Mouse (Mus musculus) heart, embryonic 11.5 days (tissue): ENCODE measurements around the gene Slc4a1. TPM values are rescaled to one million over a fixed set of nuclear protein-coding genes. Genes with fewer than 3 reads are reported as not detected.

Experiments used
- ATAC-seq: fragments of 200-750 bp; cut with Nextera tagmentation; replicated peaks from 2 replicates; pipeline ENCODE4 v1.8.0; 2017; ENCODE audit warnings: moderate library complexity; ENCODE audit not compliant: insufficient number of reproducible peaks, low FRiP score, low TSS enrichment
- H3K27ac ChIP-seq: fragments of 300-500 bp; sonication (generic); 2 replicates; pipeline ENCODE4 v1.5.1; 2014; ENCODE audit warnings: mild to moderate bottlenecking, low read depth, low read length
- H3K27me3 ChIP-seq: fragments of 300-500 bp; sonication (generic); 2 replicates; pipeline ENCODE4 v1.6.1; 2014; ENCODE audit warnings: mild to moderate bottlenecking, low read length, mixed read lengths; ENCODE audit not compliant: control insufficient read depth, insufficient read depth
- H3K36me3 ChIP-seq: fragments of 300-500 bp; sonication (generic); 2 replicates; pipeline ENCODE4 v1.6.1; 2014; ENCODE audit warnings: mild to moderate bottlenecking, low read length, moderate library complexity, mixed read lengths; ENCODE audit not compliant: control insufficient read depth, insufficient read depth
- H3K4me1 ChIP-seq: fragments of 300-500 bp; sonication (generic); 2 replicates; pipeline ENCODE4 v1.6.1; 2014; ENCODE audit warnings: low read length; ENCODE audit not compliant: control insufficient read depth, insufficient read depth
- H3K4me2 ChIP-seq: fragments of 300-500 bp; sonication (generic); 2 replicates; pipeline ENCODE4 v1.6.1; 2014; ENCODE audit warnings: mild to moderate bottlenecking, moderate library complexity
- H3K4me3 ChIP-seq: fragments of 300-500 bp; sonication (generic); 2 replicates; pipeline ENCODE4 v1.5.1; 2014; ENCODE audit warnings: low read depth, low read length
- H3K9ac ChIP-seq: fragments of 300-500 bp; sonication (generic); 2 replicates; pipeline ENCODE4 v1.6.1; 2014; ENCODE audit warnings: mild to moderate bottlenecking, low read depth, low read length, moderate library complexity
- H3K9me3 ChIP-seq: fragments of 300-500 bp; sonication (generic); replicated peaks from 2 replicates; pipeline ENCODE4 v1.6.1; 2016; ENCODE audit warnings: low read length; ENCODE audit not compliant: control insufficient read depth
- WGBS: fragments of 180-500 bp; shearing (Covaris S2); extraction: QIAGEN DNeasy Blood & Tissue Kit; methylation state at CpG from one replicate; pipeline ENCODE4 v1.1.7; 2014; ENCODE audit not compliant: insufficient replicate concordance; 5-methylcytosine and 5-hydroxymethylcytosine counted together
- polyA plus RNA-seq: library from polyadenylated mRNA; unstranded; fragments of >200 nt; fragmentation: Nextera tagmentation; extraction: Ambion mirVana; gene quantifications from 2 replicates; pipeline ENCODE4 v1.2.1, GENCODE M21; 2014

Gene Slc4a1
- polyA plus RNA-seq, 1 experiment from 2014 or later: 102 TPM

DNA sequence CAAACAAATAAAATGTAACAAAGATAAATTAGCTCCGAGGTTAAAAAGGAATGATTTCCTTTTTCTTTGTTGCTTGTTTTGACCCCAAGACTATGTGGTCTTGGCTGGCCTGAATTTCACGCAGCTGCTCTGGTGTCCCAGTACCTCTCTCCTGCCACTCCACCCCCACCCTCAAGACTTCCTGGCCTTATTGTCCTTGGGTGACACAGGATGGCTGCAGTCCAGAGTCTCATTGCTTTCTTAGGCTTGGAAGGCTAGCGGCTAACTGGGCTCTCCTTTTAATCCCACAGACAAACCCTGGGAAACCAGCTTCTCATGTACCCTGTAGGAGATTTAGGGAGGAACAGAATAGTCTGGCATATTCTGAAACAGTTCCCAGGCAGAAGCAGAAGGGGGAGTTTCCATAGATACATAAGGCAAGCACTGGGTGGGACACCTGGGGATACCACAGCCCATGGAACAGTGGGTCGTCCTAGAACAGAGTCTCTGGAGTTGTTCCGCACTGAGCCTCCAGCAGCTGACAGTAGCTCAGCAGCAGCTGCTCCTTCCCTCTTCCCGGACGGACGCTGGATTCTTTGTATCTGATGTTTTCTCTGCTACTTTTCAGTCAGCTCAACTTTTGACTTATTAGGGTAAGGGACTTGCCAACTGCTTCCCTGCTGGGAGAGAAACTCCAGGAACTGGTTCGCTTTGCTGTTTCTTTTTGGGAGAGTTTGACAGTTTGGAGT, 30.9 kb downstream of the Slc4a1 start:
- no peaks in the 10 kb centered on the region for H3K4me1 ChIP-seq
- ATAC-seq: no peak
- H3K36me3 ChIP-seq: no peaks in the 10 kb centered on the region
- no peaks in the 10 kb centered on the region for H3K9me3 ChIP-seq
- no peak overlapping the region for H3K27ac ChIP-seq
- no peak overlapping the region for H3K4me2 ChIP-seq
- no peak overlapping the region for H3K4me3 ChIP-seq
- H3K27me3 ChIP-seq: no peaks in the 10 kb centered on the region
- H3K9ac ChIP-seq: no peak overlapping the region
- WGBS: 33% methylated on average over 9 of the region's 9 CpGs

DNA sequence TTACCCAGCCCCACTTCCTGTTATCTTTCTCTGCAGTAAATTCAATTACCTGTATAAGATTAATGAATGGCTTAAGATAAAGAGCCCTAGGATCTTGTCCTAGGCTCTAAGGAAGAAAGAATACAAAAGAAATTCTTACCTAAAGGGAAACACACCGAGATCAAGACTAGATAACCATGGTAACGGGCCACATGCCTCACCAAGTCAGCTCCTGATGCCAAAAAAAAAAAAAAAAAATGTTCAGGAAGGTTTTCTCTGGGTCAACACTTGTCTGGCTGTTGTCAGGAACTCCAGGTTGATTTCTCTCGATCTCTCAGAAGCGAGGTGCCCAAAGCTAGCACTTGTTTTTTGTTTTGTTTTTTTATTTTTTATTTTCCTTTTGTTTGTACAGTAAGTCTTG, 32.0 kb downstream of the Slc4a1 start:
- Histone ChIP-seq H3K27me3 (no peaks in the 10 kb centered on the region), H3K4me2 (no peak overlapping the region), H3K9me3 (no peaks in the 10 kb centered on the region), H3K27ac (no peak overlapping the region), H3K36me3 (no peaks in the 10 kb centered on the region), H3K4me3 (no peak overlapping the region), H3K9ac (no peak overlapping the region), H3K4me1 (no peaks in the 10 kb centered on the region)
- 51% methylated on average over 4 of the region's 4 CpGs for WGBS
- ATAC-seq: no peak

DNA sequence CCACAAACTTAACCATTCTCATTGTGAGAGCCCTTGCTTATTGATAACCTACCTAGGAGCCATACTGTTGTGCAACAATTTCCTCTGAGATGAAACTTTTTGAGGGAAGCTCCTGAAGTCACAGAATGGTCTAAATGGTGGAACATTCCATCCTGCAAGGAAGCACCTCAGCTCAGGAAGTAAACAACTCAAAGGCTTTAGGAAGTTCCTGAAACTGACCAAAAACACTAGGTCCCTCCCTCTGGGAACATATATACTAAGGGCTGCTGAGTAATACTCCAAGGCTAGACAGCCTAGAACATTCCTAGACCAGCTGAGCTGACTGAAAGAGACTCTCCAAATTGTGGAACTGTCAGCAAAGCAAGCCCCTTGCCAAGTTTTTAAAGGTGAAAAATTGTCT, 32.9 kb downstream of the Slc4a1 start:
- Histone ChIP-seq H3K36me3 (no peaks in the 10 kb centered on the region), H3K9ac (no peak overlapping the region), H3K9me3 (no peaks in the 10 kb centered on the region), H3K27ac (no peak overlapping the region), H3K27me3 (no peaks in the 10 kb centered on the region), H3K4me2 (no peak overlapping the region), H3K4me3 (no peak overlapping the region), H3K4me1 (no peaks in the 10 kb centered on the region)
- no peak for ATAC-seq

DNA sequence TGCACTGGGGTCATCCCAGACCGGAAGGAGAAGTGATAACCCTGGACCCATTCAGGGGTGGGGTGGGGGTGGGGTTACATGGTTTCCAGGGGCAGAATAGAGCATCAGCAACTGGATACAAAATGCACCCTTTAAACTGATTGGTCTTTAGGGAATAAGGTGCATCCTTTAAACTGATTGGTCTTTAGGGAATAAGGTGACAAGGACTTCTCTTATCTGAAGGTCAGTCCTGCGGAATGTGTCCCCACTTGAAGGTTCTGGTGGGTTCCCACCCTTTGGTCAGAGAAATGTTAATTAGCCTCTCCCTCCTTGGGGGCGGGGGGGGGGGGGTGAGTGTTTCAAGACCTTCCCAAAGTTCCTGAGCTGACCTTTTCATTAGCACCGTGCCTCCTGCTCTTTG, 34.2 kb downstream of the Slc4a1 start:
- Histone ChIP-seq H3K9ac (no peak overlapping the region), H3K36me3 (no peaks in the 10 kb centered on the region), H3K9me3 (no peaks in the 10 kb centered on the region), H3K4me2 (no peak overlapping the region), H3K27ac (no peak overlapping the region), H3K4me3 (no peak overlapping the region), H3K4me1 (no peaks in the 10 kb centered on the region), H3K27me3 (no peaks in the 10 kb centered on the region)
- WGBS: 30% methylated on average over 4 of the region's 4 CpGs
- no peak for ATAC-seq

DNA sequence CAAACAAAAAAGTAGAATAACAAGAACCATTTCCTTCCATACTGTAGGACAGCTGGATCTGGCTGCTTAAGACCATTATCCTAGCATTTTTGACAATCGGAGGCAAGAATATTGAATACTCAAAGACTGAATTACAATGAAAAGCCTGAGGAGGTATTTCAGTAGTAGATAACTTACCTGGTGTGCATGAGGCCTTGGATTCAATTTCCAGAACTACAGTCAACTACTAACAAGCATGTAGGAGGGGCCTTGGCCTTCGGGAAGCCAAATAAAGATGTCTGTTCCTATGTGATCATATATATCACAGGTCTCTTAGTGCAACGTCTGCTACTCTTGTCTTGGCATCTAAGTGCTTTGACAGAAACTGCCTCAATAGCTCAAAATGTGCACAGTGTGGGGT, 36.0 kb downstream of the Slc4a1 start:
- 79% methylated on average over 3 of the region's 3 CpGs for WGBS
- H3K36me3 ChIP-seq: no peaks in the 10 kb centered on the region
- no peak for ATAC-seq
- H3K27me3 ChIP-seq: no peaks in the 10 kb centered on the region
- H3K9ac ChIP-seq: no peak overlapping the region
- no peaks in the 10 kb centered on the region for H3K9me3 ChIP-seq
- no peak overlapping the region for H3K4me3 ChIP-seq
- H3K27ac ChIP-seq: no peak overlapping the region
- H3K4me2 ChIP-seq: no peak overlapping the region
- H3K4me1 ChIP-seq: no peaks in the 10 kb centered on the region

DNA sequence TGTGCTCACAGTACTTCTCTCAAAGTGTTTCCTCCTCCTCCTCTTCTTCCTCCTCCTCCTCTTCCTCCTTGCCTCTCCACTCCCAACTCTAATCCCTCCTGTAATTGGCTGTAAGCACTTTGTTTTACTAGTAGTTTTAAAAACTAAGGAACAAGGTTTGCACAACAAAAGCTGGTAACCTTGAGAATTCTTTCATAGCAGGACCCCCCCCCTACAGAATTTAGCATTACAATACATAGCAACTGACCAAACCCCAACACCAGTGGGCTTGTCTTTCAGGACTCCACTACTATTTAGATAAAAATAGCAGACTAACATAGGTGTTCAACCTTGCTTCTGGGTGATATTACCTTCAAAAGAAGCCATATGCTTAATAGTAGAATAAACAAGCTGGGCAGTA, 36.5 kb downstream of the Slc4a1 start:
- no peaks in the 10 kb centered on the region for H3K27me3 ChIP-seq
- no peak overlapping the region for H3K4me2 ChIP-seq
- H3K27ac ChIP-seq: no peak overlapping the region
- H3K9ac ChIP-seq: no peak overlapping the region
- no peaks in the 10 kb centered on the region for H3K36me3 ChIP-seq
- H3K4me3 ChIP-seq: no peak overlapping the region
- H3K9me3 ChIP-seq: no peaks in the 10 kb centered on the region
- H3K4me1 ChIP-seq: no peaks in the 10 kb centered on the region
- ATAC-seq: no peak

DNA sequence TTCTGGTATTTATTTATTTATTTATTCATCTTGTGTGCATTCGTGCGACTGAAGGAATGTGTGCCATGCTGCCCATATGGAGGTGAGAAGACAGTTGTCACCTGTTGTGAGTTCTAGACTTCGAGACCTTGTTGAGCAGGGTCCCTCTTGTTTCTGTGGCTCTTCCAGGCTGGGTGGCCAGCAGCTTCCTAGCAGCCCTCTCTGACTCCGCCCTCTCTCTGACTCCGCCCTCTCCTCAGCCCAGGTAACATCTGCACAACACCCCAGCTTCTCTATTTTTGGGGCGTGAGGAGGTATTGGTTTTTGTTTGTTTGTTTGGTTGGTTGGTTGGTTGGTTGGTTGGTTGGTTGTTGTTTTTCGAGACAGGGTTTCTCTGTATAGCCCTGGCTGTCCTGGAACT, 38.2 kb downstream of the Slc4a1 start:
- Histone ChIP-seq H3K9ac (no peak overlapping the region), H3K9me3 (no peaks in the 10 kb centered on the region), H3K4me3 (no peak overlapping the region), H3K36me3 (no peaks in the 10 kb centered on the region), H3K4me2 (no peak overlapping the region), H3K4me1 (no peaks in the 10 kb centered on the region), H3K27me3 (no peaks in the 10 kb centered on the region; the same call in 1 of the 2 replicates), H3K27ac (no peak overlapping the region)
- WGBS: 69% methylated on average over 7 of the region's 7 CpGs
- no peak for ATAC-seq

DNA sequence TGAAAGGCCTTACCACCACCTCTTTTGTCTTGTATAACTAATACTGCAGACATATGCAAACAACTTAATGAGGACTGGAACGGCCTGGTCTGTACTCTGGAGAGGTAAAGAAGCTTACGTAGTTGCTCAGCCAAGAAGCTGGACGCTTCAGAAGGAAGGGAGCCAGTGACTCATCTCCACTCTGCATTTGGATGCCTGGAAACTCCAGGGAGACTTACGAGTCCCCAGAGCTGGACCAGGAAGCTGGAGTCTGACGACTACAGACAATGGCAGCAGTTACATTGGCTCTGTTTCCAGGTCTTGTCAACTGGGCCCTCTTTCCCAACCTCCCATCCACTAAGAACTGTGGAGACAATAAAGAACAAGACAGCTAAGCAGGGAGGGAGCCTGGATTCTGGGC, 38.8 kb downstream of the Slc4a1 start:
- H3K9me3 ChIP-seq: no peaks in the 10 kb centered on the region
- no peak overlapping the region for H3K4me2 ChIP-seq
- no peak overlapping the region for H3K9ac ChIP-seq
- WGBS: 59% methylated on average over 5 of the region's 5 CpGs
- no peak for ATAC-seq
- H3K36me3 ChIP-seq: no peaks in the 10 kb centered on the region
- H3K27ac ChIP-seq: no peak overlapping the region
- H3K4me3 ChIP-seq: no peak overlapping the region
- H3K4me1 ChIP-seq: no peaks in the 10 kb centered on the region
- H3K27me3 ChIP-seq: no peaks in the 10 kb centered on the region; the same call in 1 of the 2 replicates

DNA sequence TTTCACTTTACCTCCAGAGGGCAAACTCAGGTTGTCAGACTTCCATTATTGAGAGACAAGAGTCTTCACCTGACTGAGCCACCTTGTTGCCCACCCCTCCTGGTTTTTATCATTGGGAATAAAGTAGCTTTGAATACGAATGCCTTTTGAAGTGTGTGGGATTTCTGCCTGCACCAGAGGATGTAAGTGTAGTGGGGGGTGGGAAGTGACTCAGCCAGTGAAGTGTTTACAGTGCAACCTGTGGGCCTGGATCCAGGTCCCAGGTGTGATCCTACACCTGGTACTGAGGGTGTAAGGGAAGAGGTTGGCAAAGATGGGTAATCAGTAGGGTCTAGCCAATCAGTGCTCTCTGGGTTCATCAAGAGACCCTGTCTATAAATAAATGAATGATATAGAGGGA, 42.5 kb downstream of the Slc4a1 start:
- no peak overlapping the region for H3K4me3 ChIP-seq
- H3K9ac ChIP-seq: no peak overlapping the region
- H3K27ac ChIP-seq: no peak overlapping the region
- WGBS: 66% methylated on average over 1 of the region's 1 CpGs
- ATAC-seq: no peak
- no peaks in the 10 kb centered on the region for H3K9me3 ChIP-seq
- H3K36me3 ChIP-seq: no peaks in the 10 kb centered on the region
- no peaks in the 10 kb centered on the region; the same call in 1 of the 2 replicates for H3K27me3 ChIP-seq
- H3K4me2 ChIP-seq: no peak overlapping the region
- H3K4me1 ChIP-seq: peaks cover 5% of the 10 kb centered on the region
